Mouse (Mus musculus) E14TG2a.4 (cell line): ENCODE data around the gene Gm9903.

Source experiments
- CTCF ChIP-seq: conservative IDR thresholded peaks from 2 replicates; pipeline ENCODE4 v1.5.1; 2014; ENCODE audit warnings: low read length
- NANOG ChIP-seq: IDR thresholded peaks from 2 replicates; pipeline ENCODE4 v1.6.1; 2014; ENCODE audit warnings: borderline replicate concordance, low read length, mixed read lengths
- POU5F1 ChIP-seq: IDR thresholded peaks from 2 replicates; pipeline ENCODE4 v1.6.1; 2014; ENCODE audit warnings: low read length, borderline replicate concordance

- TF ChIP-seq CTCF (no peak), NANOG (no peak), POU5F1 (no peak)
These were observed 27.6 kb downstream of the Gm9903 start for GRCm38 (mm10) chr5:33657251-33657786.
